Mouse (Mus musculus) forebrain, embryonic 16.5 days (tissue): ENCODE data around the gene Prkca. TPM values are rescaled to one million over a fixed set of nuclear protein-coding genes. Genes with fewer than 3 reads are reported as not detected.

Experiments used
- ATAC-seq: fragments of 200-750 bp; cut with Nextera tagmentation; 2 replicates; pipeline ENCODE4 v1.8.0; 2017; ENCODE audit warnings: mild to moderate bottlenecking, moderate library complexity
- H3K27ac ChIP-seq: fragments of 300-500 bp; sonication (generic); 2 replicates; pipeline ENCODE4 v1.5.1; 2014; ENCODE audit warnings: low read length, control low read depth
- H3K27me3 ChIP-seq: fragments of 300-500 bp; sonication (generic); replicated peaks from 2 replicates; pipeline ENCODE4 v1.6.1; 2014; ENCODE audit warnings: low read length; ENCODE audit not compliant: control insufficient read depth, insufficient read depth
- H3K36me3 ChIP-seq: fragments of 300-500 bp; sonication (generic); 2 replicates; pipeline ENCODE4 v1.6.1; 2014; ENCODE audit not compliant: control insufficient read depth, insufficient read depth
- H3K4me1 ChIP-seq: fragments of 300-500 bp; sonication (generic); replicated peaks from 2 replicates; pipeline ENCODE4 v1.6.1; 2014; ENCODE audit warnings: low read length; ENCODE audit not compliant: control insufficient read depth, insufficient read depth
- H3K4me2 ChIP-seq: fragments of 300-500 bp; sonication (generic); 2 replicates; pipeline ENCODE4 v1.6.1; 2014; ENCODE audit warnings: mild to moderate bottlenecking, low read length, control low read depth
- H3K4me3 ChIP-seq: fragments of 300-500 bp; sonication (generic); replicated peaks from 2 replicates; pipeline ENCODE4 v1.5.1; 2014; ENCODE audit warnings: mild to moderate bottlenecking, low read length, control low read depth
- H3K9ac ChIP-seq: fragments of 300-500 bp; sonication (generic); replicated peaks from 2 replicates; pipeline ENCODE4 v1.6.1; 2014; ENCODE audit warnings: low read depth, low read length, control low read depth
- H3K9me3 ChIP-seq: fragments of 300-500 bp; sonication (generic); 2 replicates; pipeline ENCODE4 v1.6.1; 2016; ENCODE audit warnings: low read length; ENCODE audit not compliant: control insufficient read depth
- WGBS: fragments of 180-500 bp; shearing (Covaris S2); extraction: QIAGEN DNeasy Blood & Tissue Kit; methylation state at CpG from one replicate; pipeline ENCODE4 v1.1.7; 2014; 5-methylcytosine and 5-hydroxymethylcytosine counted together
- polyA plus RNA-seq: library from polyadenylated mRNA; unstranded; fragments of >200 nt; fragmentation: Nextera tagmentation; extraction: Ambion mirVana; gene quantifications from 2 replicates; pipeline ENCODE4 v1.2.1, GENCODE M21; 2015

The Prkca gene
- polyA plus RNA-seq, 1 experiment from 2014 or later, result 7.5 TPM

GRCm38 (mm10) chr11:107991990-107992389, 351.7 kb downstream of the Prkca start:
- 75% methylated on average over 7 of the region's 7 CpGs for WGBS
- H3K4me1 ChIP-seq, result peaks cover 3% of the 10 kb centered on the region; the same call in 1 of the 2 replicates
- ATAC-seq, result no peak
- no peaks in the 10 kb centered on the region for H3K27me3 ChIP-seq
- H3K36me3 ChIP-seq, result no peaks in the 10 kb centered on the region
- H3K27ac ChIP-seq, result no peak overlapping the region
- H3K9me3 ChIP-seq, result no peaks in the 10 kb centered on the region
- H3K4me3 ChIP-seq, result no peak overlapping the region
- H3K4me2 ChIP-seq, result no peak overlapping the region
- H3K9ac ChIP-seq, result no peak overlapping the region

GRCm38 (mm10) chr11:107989241-107989640, 354.5 kb downstream of the Prkca start:
- WGBS, result 92% methylated on average over 6 of the region's 6 CpGs
- no peak overlapping the region for H3K4me2 ChIP-seq
- peaks cover 1% of the 10 kb centered on the region; the same call in 1 of the 2 replicates for H3K4me1 ChIP-seq
- H3K9me3 ChIP-seq, result no peaks in the 10 kb centered on the region
- no peaks in the 10 kb centered on the region for H3K36me3 ChIP-seq
- no peak overlapping the region for H3K27ac ChIP-seq
- no peaks in the 10 kb centered on the region for H3K27me3 ChIP-seq
- no peak overlapping the region for H3K4me3 ChIP-seq
- ATAC-seq, result no peak
- H3K9ac ChIP-seq, result no peak overlapping the region

- Histone ChIP-seq H3K4me1 (peaks cover 6% of the 10 kb centered on the region), H3K36me3 (no peaks in the 10 kb centered on the region), H3K9me3 (no peaks in the 10 kb centered on the region), H3K27ac (no peak overlapping the region), H3K27me3 (no peaks in the 10 kb centered on the region), H3K4me3 (no peak overlapping the region), H3K4me2 (no peak overlapping the region), H3K9ac (no peak overlapping the region)
- 93% methylated on average over 3 of the region's 3 CpGs for WGBS
- ATAC-seq, result no peak
Observed at GRCm38 (mm10) chr11:107985941-107986340, 357.8 kb downstream of the Prkca start.

- Histone ChIP-seq H3K27ac (no peak overlapping the region), H3K4me2 (no peak overlapping the region), H3K9ac (no peak overlapping the region), H3K4me3 (no peak overlapping the region), H3K4me1 (peaks cover 18% of the 10 kb centered on the region), H3K36me3 (no peaks in the 10 kb centered on the region), H3K27me3 (no peaks in the 10 kb centered on the region), H3K9me3 (no peaks in the 10 kb centered on the region)
- 87% methylated on average over 12 of the region's 12 CpGs for WGBS
- no peak for ATAC-seq
Observed at GRCm38 (mm10) chr11:107983883-107984282, 359.8 kb downstream of the Prkca start.

GRCm38 (mm10) chr11:107983224-107983623, 360.5 kb downstream of the Prkca start:
- peaks cover 19% of the 10 kb centered on the region for H3K4me1 ChIP-seq
- H3K9ac ChIP-seq, result no peak overlapping the region
- H3K27me3 ChIP-seq, result no peaks in the 10 kb centered on the region
- 53% methylated on average over 5 of the region's 5 CpGs for WGBS
- no peaks in the 10 kb centered on the region for H3K36me3 ChIP-seq
- no peak overlapping the region for H3K4me3 ChIP-seq
- H3K9me3 ChIP-seq, result no peaks in the 10 kb centered on the region
- no peak overlapping the region for H3K4me2 ChIP-seq
- no peak for ATAC-seq
- no peak overlapping the region for H3K27ac ChIP-seq

- H3K27me3 ChIP-seq, result no peaks in the 10 kb centered on the region
- H3K9me3 ChIP-seq, result no peaks in the 10 kb centered on the region
- no peak overlapping the region for H3K9ac ChIP-seq
- no peak overlapping the region for H3K4me3 ChIP-seq
- no peak overlapping the region for H3K27ac ChIP-seq
- H3K4me2 ChIP-seq, result peak overlapping the region; percentile 18; the same call in 1 of the 2 replicates
- ATAC-seq, result peak; percentile 90
- 0 out of 2 replicates have a peak, but pooled peaks cover 5% of the 10 kb centered on the region for H3K36me3 ChIP-seq
- 14% methylated on average over 16 of the region's 16 CpGs for WGBS
- peaks cover 19% of the 10 kb centered on the region for H3K4me1 ChIP-seq
Observed at GRCm38 (mm10) chr11:107982225-107982896, 361.4 kb downstream of the Prkca start.

GRCm38 (mm10) chr11:107979497-107980174, 364.1 kb downstream of the Prkca start:
- H3K27ac ChIP-seq, result no peak overlapping the region
- H3K4me3 ChIP-seq, result no peak overlapping the region
- H3K4me1 ChIP-seq, result peaks cover 19% of the 10 kb centered on the region
- H3K27me3 ChIP-seq, result no peaks in the 10 kb centered on the region
- no peak overlapping the region for H3K9ac ChIP-seq
- peak; percentile 28; the same call in 1 of the 2 replicates for ATAC-seq
- WGBS, result 12% methylated on average over 22 of the region's 22 CpGs
- H3K36me3 ChIP-seq, result 0 out of 2 replicates have a peak, but pooled peaks cover 5% of the 10 kb centered on the region
- H3K4me2 ChIP-seq, result no peak overlapping the region
- H3K9me3 ChIP-seq, result no peaks in the 10 kb centered on the region

GRCm38 (mm10) chr11:107969943-107970342, 373.8 kb downstream of the Prkca start:
- no peaks in the 10 kb centered on the region for H3K36me3 ChIP-seq
- 23% methylated on average over 10 of the region's 10 CpGs for WGBS
- H3K4me1 ChIP-seq, result peaks cover 45% of the 10 kb centered on the region
- H3K27ac ChIP-seq, result no peak overlapping the region
- no peak for ATAC-seq
- no peak overlapping the region for H3K9ac ChIP-seq
- no peak overlapping the region for H3K4me2 ChIP-seq
- H3K27me3 ChIP-seq, result no peaks in the 10 kb centered on the region
- no peak overlapping the region for H3K4me3 ChIP-seq
- no peaks in the 10 kb centered on the region for H3K9me3 ChIP-seq

GRCm38 (mm10) chr11:107968147-107968546, 375.6 kb downstream of the Prkca start:
- Histone ChIP-seq H3K9me3 (no peaks in the 10 kb centered on the region), H3K27ac (peak overlapping the region; percentile 46), H3K4me1 (peaks cover 49% of the 10 kb centered on the region), H3K27me3 (no peaks in the 10 kb centered on the region), H3K36me3 (no peaks in the 10 kb centered on the region), H3K4me2 (no peak overlapping the region), H3K9ac (no peak overlapping the region), H3K4me3 (no peak overlapping the region)
- WGBS, result 46% methylated on average over 13 of the region's 13 CpGs
- ATAC-seq, result no peak
